Mouse (Mus musculus): ENCODE data around the gene Cetn4.

- no peak for TF ChIP-seq CTCF (IDR thresholded peaks at IDR 0.05; ENCODE audit: low read depth)
- TF ChIP-seq EP300 (optimal IDR thresholded peaks at IDR 0.05), result no peak
These were observed 42.6 kb downstream of the Cetn4 start for GRCm38 (mm10) chr3:37269926-37270325.
